Mouse (Mus musculus): Measurements from ENCODE around the gene Gm20388. TPM values are rescaled to one million over a fixed set of nuclear protein-coding genes. Genes with fewer than 3 reads are reported as not detected.

Gm20388 gene
- polyA plus RNA-seq, 1 experiment, result 18.7 TPM

DNA sequence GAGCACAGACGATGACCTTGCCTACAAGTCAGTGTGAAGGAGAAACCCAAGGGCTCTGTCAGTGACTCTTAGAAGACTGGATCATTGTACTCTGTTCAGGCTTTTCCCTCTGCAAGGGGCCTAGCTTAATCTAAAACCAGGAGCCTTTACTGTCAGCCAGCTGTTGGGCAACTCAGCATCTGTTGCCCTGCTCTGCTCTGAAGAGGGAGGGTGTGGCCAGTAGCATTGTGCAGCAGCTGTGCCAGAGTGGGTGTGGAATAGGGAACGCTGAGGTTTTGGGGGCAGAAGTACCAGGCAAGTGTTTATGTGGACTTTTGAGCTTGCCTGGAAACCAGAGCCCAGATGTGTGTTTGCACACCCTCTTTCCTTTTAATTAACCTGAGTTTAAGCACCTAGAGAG is 2111.1 kb downstream of the Gm20388 start:
- no peak overlapping the region for H3K4me3 ChIP-seq (replicated peaks; ENCODE audit: insufficient read depth, low read depth, low read length)
- 67% methylated on average over 2 of the region's 2 CpGs for WGBS
- no peaks in the 10 kb centered on the region for H3K27me3 ChIP-seq (ENCODE audit: control insufficient read depth, insufficient read depth, low read length)
- no peak overlapping the region for H3K27ac ChIP-seq (ENCODE audit: insufficient read depth, low read length)
- TF ChIP-seq POLR2A (IDR thresholded peaks at IDR 0.05; ENCODE audit: borderline replicate concordance, insufficient read depth, low read length) (no peak), CTCF (IDR thresholded peaks at IDR 0.05; ENCODE audit: borderline replicate concordance, insufficient read depth, low read depth, low read length) (no peak)
- peaks cover 5% of the 10 kb centered on the region for H3K4me1 ChIP-seq (ENCODE audit: control insufficient read depth, insufficient read depth, low read length)
- no peak for DNase-seq

DNA sequence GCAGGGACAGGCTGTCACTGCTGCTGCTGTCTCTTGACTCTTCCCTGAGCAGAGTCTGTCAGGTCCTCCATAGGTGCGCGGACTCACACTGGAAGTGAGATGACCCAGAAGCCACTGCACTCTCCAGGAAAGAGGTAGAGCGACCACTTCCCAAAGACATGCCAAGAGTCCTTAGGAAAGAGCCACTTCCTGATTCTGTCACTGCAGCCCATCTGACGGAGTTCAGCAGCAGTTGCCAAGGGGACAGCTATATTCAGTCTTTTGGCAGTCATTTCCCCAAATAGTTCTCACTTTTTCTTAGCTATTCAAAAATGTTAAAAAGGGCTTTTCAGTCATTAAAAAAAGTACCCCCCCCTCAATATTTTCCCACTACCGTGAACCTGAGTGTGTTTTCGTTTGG is 2111.6 kb downstream of the Gm20388 start:
- DNase-seq, result no peak
- no peak for TF ChIP-seq POLR2A (IDR thresholded peaks at IDR 0.05; ENCODE audit: borderline replicate concordance, insufficient read depth, low read length)
- TF ChIP-seq CTCF (IDR thresholded peaks at IDR 0.05; ENCODE audit: borderline replicate concordance, insufficient read depth, low read depth, low read length), result no peak
- Histone ChIP-seq H3K27me3 (ENCODE audit: control insufficient read depth, insufficient read depth, low read length) (no peaks in the 10 kb centered on the region), H3K4me1 (ENCODE audit: control insufficient read depth, insufficient read depth, low read length) (peaks cover 5% of the 10 kb centered on the region), H3K27ac (ENCODE audit: insufficient read depth, low read length) (no peak overlapping the region), H3K4me3 (replicated peaks; ENCODE audit: insufficient read depth, low read depth, low read length) (no peak overlapping the region)
- WGBS, result 56% methylated on average over 6 of the region's 6 CpGs

DNA sequence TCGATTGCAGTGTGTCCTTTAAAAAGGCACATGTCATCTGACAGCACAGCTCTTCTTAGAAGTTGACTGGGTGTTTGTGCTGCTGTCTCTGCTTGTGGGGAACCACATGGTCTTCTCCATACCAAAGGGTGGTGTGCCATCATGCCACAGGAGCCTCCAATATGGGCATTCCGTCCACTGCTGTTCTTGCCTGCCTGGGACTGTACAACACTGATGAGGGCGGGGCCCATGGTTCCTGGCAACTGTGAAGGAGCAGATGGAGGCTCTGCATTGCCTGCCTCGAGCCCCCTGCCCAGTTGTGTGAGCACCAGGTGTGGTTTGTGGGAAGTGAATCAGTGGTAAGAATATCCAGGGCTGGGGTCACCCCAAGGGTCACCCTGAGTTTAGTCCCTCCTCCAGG is 2112.1 kb downstream of the Gm20388 start:
- WGBS, result 41% methylated on average over 4 of the region's 4 CpGs
- Histone ChIP-seq H3K4me3 (replicated peaks; ENCODE audit: insufficient read depth, low read depth, low read length) (no peak overlapping the region), H3K27ac (ENCODE audit: insufficient read depth, low read length) (no peak overlapping the region), H3K27me3 (ENCODE audit: control insufficient read depth, insufficient read depth, low read length) (no peaks in the 10 kb centered on the region), H3K4me1 (ENCODE audit: control insufficient read depth, insufficient read depth, low read length) (peaks cover 5% of the 10 kb centered on the region)
- no peak for TF ChIP-seq POLR2A (IDR thresholded peaks at IDR 0.05; ENCODE audit: borderline replicate concordance, insufficient read depth, low read length)
- TF ChIP-seq CTCF (IDR thresholded peaks at IDR 0.05; ENCODE audit: borderline replicate concordance, insufficient read depth, low read depth, low read length), result no peak
- DNase-seq, result no peak

DNA sequence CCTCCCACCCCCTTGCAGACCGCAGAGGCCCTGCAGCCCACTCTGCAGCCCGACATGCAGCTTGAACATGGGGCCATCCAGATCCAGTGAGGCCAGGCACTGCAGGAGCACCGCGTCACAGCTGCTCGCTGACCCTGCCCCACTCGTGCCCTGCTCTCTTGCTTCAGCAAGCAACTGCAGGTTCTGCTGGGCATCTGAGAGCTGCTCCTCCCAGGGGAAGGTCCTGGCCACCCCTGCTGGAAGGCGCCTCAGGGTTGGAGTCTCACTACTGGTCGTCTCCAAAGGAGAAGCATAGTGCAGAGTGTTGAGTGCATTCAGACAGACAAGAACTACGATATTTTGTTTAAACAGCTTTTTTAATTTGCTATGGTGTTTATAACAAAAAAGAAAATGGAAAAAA is 2114.9 kb downstream of the Gm20388 start:
- TF ChIP-seq CTCF (IDR thresholded peaks at IDR 0.05; ENCODE audit: borderline replicate concordance, insufficient read depth, low read depth, low read length) (no peak), POLR2A (IDR thresholded peaks at IDR 0.05; ENCODE audit: borderline replicate concordance, insufficient read depth, low read length) (no peak)
- Histone ChIP-seq H3K27ac (ENCODE audit: insufficient read depth, low read length) (no peak overlapping the region), H3K4me1 (ENCODE audit: control insufficient read depth, insufficient read depth, low read length) (peaks cover 17% of the 10 kb centered on the region), H3K27me3 (ENCODE audit: control insufficient read depth, insufficient read depth, low read length) (no peaks in the 10 kb centered on the region), H3K4me3 (replicated peaks; ENCODE audit: insufficient read depth, low read depth, low read length) (no peak overlapping the region)
- WGBS, result 81% methylated on average over 9 of the region's 9 CpGs
- DNase-seq, result no peak

DNA sequence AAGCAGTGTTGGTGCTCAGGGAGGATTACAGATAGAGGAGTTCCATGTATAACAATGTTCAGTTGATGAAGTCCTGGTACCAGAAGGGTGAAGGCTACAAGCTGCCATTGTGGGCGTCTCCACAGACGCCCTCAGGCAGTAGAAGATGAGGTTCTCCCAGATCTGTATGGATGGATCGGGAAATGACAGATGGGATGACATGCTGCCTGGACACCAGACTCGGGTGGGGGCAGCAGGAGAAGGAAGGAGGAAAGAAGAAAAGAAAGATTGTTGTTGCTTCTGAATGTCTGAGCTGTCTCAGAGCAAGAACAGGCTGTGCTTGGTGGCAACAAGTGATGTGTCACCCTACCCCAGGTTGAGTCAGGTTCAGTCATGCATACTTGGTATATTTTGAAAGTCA is 2117.5 kb downstream of the Gm20388 start:
- 57% methylated on average over 4 of the region's 4 CpGs for WGBS
- Histone ChIP-seq H3K27me3 (ENCODE audit: control insufficient read depth, insufficient read depth, low read length) (no peaks in the 10 kb centered on the region), H3K27ac (ENCODE audit: insufficient read depth, low read length) (no peak overlapping the region), H3K4me1 (ENCODE audit: control insufficient read depth, insufficient read depth, low read length) (peaks cover 27% of the 10 kb centered on the region), H3K4me3 (replicated peaks; ENCODE audit: insufficient read depth, low read depth, low read length) (no peak overlapping the region)
- DNase-seq, result no peak
- TF ChIP-seq POLR2A (IDR thresholded peaks at IDR 0.05; ENCODE audit: borderline replicate concordance, insufficient read depth, low read length) (no peak), CTCF (IDR thresholded peaks at IDR 0.05; ENCODE audit: borderline replicate concordance, insufficient read depth, low read depth, low read length) (no peak)

DNA sequence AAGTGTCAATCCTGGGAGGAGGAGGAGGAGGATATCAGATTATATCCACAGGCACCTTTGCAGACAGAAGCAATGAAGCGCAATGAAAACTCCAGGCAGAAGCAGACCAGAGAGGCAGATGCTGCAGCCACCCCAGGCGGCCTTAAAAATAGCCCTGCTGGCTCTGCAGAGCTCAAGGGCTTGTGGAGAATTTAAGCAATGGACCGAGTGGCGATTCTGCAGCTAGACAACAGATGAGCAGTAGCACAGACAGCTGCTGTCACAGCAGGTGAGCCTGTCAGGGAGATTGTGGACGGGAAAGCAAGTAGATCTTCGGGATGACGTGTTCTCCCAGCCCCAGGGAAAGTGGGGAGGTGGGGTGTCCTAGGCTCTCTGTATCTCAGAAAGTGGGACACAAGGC is 2120.3 kb downstream of the Gm20388 start:
- no peak overlapping the region for H3K27ac ChIP-seq (ENCODE audit: insufficient read depth, low read length)
- H3K4me3 ChIP-seq (replicated peaks; ENCODE audit: insufficient read depth, low read depth, low read length), result no peak overlapping the region
- 6% methylated on average over 7 of the region's 7 CpGs for WGBS
- H3K27me3 ChIP-seq (ENCODE audit: control insufficient read depth, insufficient read depth, low read length), result no peaks in the 10 kb centered on the region
- TF ChIP-seq CTCF (IDR thresholded peaks at IDR 0.05; ENCODE audit: borderline replicate concordance, insufficient read depth, low read depth, low read length) (no peak), POLR2A (IDR thresholded peaks at IDR 0.05; ENCODE audit: borderline replicate concordance, insufficient read depth, low read length) (no peak)
- DNase-seq, result peak; percentile 65
- H3K4me1 ChIP-seq (ENCODE audit: control insufficient read depth, insufficient read depth, low read length), result peaks cover 27% of the 10 kb centered on the region

DNA sequence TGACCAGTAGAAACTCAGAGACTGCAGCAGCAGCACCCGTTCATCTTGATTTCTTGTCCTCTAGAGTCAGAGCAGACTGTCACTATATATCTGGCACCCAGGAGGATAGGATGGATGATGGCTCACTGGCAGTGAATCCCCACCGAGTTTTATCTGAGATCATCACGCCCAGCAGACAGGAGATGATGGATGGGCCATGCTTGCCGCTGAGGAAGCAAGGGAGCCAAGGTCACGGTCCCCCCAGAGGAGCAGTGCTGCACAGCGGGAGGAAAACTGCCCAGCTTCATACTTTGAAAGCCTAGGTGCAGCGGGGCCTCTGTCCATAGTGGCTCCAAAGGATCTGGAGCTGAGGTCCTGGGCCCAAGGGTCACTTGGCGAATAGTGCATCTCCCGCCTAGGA is 2122.1 kb downstream of the Gm20388 start:
- H3K27me3 ChIP-seq (ENCODE audit: control insufficient read depth, insufficient read depth, low read length), result no peaks in the 10 kb centered on the region
- H3K4me3 ChIP-seq (replicated peaks; ENCODE audit: insufficient read depth, low read depth, low read length), result no peak overlapping the region
- TF ChIP-seq POLR2A (IDR thresholded peaks at IDR 0.05; ENCODE audit: borderline replicate concordance, insufficient read depth, low read length), result no peak
- TF ChIP-seq CTCF (IDR thresholded peaks at IDR 0.05; ENCODE audit: borderline replicate concordance, insufficient read depth, low read depth, low read length), result no peak
- 73% methylated on average over 9 of the region's 9 CpGs for WGBS
- peaks cover 27% of the 10 kb centered on the region for H3K4me1 ChIP-seq (ENCODE audit: control insufficient read depth, insufficient read depth, low read length)
- H3K27ac ChIP-seq (ENCODE audit: insufficient read depth, low read length), result no peak overlapping the region
- DNase-seq, result no peak

DNA sequence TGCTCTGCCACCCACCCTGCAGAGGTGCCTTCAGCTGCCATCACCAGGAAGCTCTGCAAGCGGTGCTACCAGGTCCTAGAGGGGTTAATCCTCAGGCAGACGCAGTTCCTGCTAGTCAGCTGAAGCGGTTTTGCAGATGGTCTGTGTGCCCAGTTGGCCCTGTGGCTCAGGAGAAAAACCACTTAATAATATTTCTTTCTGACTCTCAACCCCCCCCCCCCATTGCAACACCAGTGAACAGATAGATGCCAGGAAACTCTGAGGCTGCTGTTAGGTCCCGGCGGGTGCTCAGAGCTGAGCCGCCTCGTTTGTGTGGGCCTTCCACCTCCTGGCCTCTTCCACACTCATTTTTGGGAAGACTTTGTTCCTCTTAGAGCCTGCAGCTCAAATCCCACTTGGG is 2124.9 kb downstream of the Gm20388 start:
- TF ChIP-seq CTCF (IDR thresholded peaks at IDR 0.05; ENCODE audit: borderline replicate concordance, insufficient read depth, low read depth, low read length) (no peak), POLR2A (IDR thresholded peaks at IDR 0.05; ENCODE audit: borderline replicate concordance, insufficient read depth, low read length) (no peak)
- WGBS, result 63% methylated on average over 7 of the region's 7 CpGs
- no peak overlapping the region for H3K4me3 ChIP-seq (replicated peaks; ENCODE audit: insufficient read depth, low read depth, low read length)
- no peak overlapping the region for H3K27ac ChIP-seq (ENCODE audit: insufficient read depth, low read length)
- H3K4me1 ChIP-seq (ENCODE audit: control insufficient read depth, insufficient read depth, low read length), result peaks cover 9% of the 10 kb centered on the region
- H3K27me3 ChIP-seq (ENCODE audit: control insufficient read depth, insufficient read depth, low read length), result no peaks in the 10 kb centered on the region
- no peak for DNase-seq
